Mouse (Mus musculus) C2C12 (cell line): Measurements from ENCODE around the gene Zfp11.

Source experiments
- CEBPB ChIP-seq: IDR thresholded peaks from one replicate; pipeline ENCODE4 v1.6.1; 2011; ENCODE audit warnings: low read depth, mild to moderate bottlenecking, control low read depth, moderate library complexity
- CTCF ChIP-seq: IDR thresholded peaks from one replicate; pipeline ENCODE4 v1.5.1; 2011; ENCODE audit not compliant: control insufficient read depth, insufficient read depth, insufficient read length
- FOSL1 ChIP-seq: IDR thresholded peaks from one replicate; pipeline ENCODE4 v1.8.0; 2011; ENCODE audit warnings: mild to moderate bottlenecking, low read length; ENCODE audit not compliant: poor library complexity, insufficient read depth, severe bottlenecking
- MAX ChIP-seq: IDR thresholded peaks from one replicate; pipeline ENCODE4 v1.6.1; 2011; ENCODE audit warnings: mild to moderate bottlenecking, control low read depth
- MYOD1 ChIP-seq: IDR thresholded peaks from one replicate; pipeline ENCODE4 v1.6.1; 2011; ENCODE audit warnings: low read depth; ENCODE audit not compliant: control insufficient read depth, insufficient read length
- USF1 ChIP-seq: IDR thresholded peaks from one replicate; pipeline ENCODE4 v1.6.1; 2011; ENCODE audit warnings: low read depth, mild to moderate bottlenecking, control low read depth, moderate library complexity

DNA sequence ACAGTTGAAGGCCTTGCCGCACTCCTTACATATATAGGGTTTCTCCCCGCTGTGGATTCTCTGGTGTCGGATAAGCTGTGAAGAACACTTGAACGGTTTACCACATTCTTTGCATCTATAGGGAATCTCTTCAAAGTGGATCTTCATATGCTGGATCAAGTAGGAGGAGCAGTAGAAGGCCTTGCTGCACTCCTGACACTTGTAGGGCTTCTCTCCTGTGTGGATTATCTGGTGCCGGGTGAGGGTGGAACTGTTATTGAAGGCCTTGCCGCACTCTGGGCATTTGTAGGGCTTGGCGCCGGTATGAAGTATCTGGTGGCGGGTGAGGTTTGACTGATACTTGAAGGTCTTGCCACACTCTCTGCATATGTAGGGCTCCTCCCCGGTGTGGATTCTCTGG lies 12.9 kb downstream of the Zfp11 start:
- no peak for TF ChIP-seq CTCF
- TF ChIP-seq USF1: no peak
- TF ChIP-seq CEBPB: no peak
- no peak for TF ChIP-seq MAX
- TF ChIP-seq MYOD1: no peak
- no peak for TF ChIP-seq FOSL1
